Mouse (Mus musculus) naive thymus-derived CD4-positive, alpha-beta T cell, adult 2 months (primary cell): ENCODE data around the gene Spata3.

ENCODE experiments used
- DNase-seq: peaks from one replicate; pipeline ENCODE4 v3.0.0-alpha.2; 2011; ENCODE audit warnings: low read depth

Spata3 gene

DNA sequence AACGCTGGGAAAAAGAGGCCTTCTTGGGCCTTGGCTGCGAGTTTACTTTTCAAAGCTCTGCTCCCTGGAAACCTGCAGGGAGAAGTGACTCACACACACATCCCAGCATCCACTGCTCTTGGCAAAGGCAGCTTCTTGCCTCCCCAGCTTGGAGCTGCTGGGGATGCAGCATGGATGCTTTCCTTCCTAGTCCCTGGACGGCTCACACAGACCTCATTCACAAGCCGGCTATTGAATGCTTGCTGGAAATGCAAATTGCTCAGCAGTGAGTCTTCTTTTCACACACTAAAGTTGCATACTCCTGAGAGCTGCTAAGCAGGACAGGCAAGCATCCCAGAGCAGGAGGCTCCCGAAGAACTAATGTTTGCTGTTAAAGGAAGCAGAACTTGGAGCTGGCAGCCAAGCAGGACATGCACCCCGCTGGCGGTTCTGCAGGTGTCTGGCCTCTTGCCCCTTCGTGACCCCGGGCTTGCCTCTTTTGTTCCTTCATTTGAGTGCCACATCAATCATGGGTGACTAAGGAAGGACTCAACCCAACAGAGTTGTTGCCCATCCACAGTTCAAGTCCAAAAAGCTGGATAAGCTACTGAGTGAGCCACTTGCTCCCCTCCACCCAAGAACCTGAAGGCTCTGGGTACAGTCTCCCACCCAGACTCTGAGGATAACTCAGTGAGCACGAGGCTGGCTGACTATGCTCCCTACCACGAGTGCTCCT, 15.8 kb downstream of the Spata3 start:
- DNase-seq, result no peak

DNA sequence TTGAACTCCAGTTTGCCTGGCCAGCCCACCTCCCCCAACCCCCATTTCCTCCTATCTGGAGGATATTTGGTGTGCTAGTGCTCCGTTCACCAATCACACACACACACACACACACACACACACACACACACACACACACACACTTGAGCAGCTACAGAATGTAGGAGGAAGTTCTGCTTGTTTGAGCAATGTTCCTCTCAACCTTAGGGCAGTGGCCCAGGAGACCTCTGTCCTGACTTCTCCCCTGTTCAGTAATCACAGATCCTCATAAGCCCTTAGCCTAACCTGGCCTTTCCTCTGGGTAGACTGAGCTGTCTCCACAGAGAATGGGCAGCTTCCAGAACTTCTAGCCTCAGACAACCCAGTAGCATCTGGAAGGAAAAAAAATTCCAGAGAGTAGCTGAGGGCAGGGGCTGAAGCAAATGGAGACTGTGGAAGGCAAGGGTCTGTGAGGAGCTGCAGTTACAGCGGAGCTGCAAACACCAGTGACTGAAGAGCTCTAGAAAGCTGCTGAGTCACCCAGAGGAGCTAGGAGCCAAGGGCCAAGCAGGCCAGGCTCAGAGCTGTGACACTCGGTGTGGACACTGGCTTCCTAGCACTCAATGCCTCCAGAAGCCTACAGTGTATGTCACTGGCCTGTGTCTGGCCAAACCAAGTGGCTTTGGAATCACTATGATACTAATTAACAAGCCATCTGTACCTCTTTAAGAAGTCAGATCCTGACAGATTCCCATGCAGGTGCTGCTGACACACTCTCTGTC, 21.8 kb downstream of the Spata3 start:
- no peak for DNase-seq

DNA sequence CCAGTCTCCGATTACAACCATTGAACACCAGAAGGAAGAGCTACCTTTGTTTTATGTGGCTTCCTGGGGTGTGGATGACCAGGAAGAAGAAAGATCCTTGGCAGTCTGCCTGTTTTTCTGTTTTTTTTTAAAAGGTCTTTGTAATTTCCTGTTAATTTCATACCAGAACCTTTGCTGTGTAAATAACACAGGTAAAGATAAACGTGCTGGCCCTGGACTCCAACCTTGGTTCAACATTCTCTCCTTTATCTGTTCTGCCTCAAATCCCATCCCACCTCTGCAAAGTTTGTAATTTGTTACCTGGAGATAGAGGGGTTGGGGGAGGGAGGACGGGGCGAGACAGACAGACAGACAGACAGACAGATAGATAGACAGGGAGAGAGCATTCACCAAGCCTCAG, 23.5 kb downstream of the Spata3 start:
- no peak for DNase-seq

DNA sequence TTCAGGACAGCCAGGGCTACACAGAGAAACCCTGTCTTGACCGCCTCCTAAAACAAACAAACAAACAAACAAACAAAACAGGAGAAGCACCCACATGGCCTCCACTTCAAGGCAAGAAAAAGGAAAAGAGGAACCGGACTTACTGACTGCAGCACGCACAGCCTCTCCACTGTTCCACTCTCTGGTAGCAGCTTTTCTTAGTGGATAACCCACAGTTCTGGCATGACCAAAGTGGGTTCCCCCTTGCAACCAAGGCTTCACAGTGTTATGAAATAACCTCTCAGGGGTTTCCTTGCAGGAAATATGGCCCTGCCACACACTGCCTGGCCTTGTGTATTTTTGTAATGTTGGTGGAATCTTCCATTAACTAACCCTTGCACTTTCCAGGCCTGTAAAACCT, 24.2 kb downstream of the Spata3 start:
- no peak for DNase-seq

DNA sequence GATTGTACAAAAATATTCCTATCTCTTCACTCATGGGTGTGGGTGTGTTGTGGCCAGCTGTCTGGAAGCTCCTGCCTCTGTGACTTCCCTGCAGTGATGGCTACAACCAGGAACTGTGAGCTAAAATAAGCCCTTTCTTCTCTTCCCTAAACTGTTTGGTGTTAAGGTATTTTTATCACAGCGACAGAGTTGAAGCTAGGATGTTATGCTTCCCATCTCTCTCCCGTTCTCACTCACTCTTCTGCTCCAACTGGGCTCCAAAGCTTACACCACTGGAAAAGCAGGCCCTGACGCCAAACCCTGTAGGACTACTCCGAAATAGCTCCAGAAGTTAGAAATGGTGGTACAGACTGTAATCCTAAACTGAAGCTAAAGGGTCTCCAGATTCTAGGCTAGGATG, 28.4 kb downstream of the Spata3 start:
- no peak for DNase-seq

DNA sequence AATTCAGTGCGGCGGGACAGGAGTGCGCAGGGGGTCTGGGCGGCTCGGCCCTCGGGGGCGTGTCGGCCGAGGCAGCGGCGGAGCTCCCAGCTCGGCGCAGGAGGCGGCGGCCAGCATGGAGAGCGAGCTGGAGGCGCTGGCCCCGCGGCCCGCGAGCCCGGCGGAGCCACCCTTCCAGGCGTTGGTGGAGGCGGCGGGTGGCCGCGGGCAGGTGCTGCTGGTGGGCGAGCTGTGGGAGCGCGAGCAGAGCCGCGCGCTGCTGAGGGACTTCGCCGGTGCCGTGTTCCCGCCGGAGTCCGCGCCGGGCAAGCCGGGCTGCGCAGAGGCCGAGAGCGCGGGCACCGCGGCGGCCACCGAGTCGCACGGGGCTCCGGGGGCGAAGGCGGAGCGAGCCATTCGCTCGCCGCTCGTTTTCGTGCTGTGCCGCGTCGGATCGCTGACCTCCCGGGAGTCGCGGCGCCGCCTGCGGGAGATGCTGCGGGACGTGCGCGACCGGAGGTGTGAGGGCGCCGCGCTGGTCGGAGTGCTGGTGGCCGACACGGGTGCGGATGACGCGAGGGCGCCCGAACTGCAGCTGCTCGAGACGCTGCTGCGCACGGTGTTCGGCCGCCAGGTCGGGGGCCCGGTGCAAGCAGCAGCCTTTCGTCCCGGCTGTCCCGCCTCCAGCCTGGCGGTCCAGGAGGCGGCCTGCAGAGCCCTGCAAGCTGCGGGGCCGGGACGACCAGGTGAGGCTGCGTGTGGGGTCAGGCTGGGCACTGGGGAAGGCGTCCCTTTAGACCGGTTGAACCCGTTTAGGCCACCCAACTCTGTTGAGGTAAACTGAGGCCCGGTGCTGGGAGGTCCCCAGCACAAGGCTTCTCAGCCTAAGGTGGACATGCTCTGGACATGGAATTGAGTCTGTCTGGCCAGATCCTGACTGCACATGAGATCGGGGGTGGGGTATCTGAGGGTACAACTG, 29.5 kb downstream of the Spata3 start, which contains the start of gene 2810459M11Rik:
2810459M11Rik (plus strand) TSS at position 16 of the 958 bp plus-strand sequence.
- peak; percentile 10 for DNase-seq

DNA sequence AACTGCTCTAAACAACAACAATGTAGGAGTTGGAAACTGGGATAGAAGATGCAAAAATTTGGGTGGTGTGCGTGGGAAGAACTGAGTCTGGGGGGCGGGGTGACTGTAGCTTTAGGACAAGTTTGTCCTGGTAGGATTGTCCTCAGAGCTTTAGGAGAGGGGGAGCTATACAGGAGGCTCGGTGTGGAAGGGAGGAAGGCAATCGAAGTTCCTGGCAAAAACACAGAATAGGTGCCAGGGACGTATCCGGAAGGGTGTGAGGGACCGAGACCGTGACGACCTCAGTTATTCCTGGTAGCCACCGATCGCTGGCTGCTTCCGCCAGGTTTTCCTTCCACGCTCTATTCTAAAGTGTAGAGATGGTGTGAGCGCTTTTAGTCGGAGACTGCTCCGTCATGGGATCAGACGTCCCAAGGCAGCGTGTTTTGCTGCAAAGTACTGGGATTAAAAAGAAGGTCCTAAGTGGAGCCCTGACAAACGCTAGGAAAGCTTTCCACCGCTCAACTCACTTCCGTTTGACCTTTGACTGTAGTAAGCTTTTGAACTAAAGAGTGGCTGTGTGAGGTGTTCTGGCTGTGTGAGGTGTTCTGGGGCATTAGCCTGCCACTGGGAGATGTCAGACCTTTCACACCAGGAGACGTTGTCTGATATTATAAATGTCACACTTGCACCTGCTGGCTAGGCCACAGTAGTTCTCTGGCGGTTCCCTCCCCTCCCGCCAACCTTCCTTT, 30.4 kb downstream of the Spata3 start:
- DNase-seq, result no peak

DNA sequence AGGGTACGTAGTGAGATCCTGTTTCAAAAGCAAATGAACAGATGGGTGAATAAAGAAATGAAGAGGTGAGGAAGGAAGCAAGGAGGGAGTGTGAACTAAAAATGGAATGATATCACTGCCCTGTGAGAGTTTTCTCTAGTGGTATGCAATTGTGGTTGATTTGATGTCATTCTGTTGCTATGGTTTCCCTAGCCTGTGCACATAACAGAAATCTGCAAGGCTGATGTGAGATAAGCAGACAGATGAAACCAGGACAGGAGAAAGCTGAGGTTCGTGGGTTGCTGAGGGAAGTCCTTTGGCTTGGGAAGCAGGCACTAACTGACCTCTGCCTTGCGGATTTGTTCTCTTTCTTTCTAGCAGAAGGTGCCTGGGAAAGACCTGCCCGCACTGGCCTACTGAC, 31.6 kb downstream of the Spata3 start:
- peak; percentile 25 for DNase-seq

DNA sequence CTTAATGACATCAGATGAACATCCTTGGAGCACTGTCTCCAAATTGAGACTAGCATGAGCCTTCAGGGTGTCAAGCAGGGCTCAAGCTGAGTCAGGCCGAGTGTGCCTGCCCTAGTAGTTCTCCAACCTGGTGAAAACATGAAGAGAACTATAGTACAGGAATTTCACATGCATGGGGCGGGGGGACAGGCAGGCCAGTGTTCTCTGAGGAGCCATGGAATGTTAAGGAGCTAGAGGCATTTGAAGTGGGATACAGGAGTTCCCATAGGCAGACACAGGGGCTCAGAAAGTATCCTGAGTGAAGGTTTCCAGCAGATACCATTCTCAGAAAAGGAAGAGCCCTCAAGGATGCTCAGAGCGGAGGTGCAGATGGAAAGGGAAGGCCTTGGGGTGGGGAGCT, 32.1 kb downstream of the Spata3 start:
- DNase-seq, result no peak

DNA sequence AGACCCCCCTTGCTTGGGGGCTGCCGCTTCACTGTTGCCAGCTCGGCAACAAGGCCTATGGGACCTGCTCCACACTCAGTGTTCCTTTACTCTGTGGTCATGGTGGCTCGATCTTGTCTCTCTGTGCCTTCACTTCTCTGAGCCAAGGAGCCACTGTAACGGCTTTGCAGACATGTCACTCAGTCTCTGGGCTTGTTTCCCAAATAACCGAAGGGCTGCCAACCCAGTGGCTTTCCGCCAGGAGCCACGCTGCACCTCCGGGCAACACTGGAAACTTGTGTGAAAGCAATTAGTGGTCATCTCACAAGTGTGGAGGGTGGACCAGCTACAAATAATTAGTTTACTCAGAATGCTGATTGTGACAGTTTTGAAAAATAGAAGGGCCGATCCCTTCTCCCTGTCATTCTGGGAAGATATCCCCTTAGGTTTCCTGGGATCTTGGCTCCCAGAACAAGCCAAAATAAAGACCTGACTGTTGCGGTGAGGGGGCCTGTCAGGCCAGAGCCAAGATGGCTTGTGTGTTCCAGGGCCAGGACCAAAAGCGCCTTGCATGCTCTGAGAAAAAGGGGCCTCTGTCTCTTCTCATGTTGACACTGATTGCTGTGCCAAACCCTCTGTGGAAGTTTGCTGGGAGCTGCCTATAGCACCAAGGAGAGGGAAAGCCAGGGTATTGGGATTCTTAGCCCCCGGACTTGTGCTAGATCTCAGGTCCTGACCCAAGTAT, 36.7 kb downstream of the Spata3 start:
- no peak for DNase-seq

DNA sequence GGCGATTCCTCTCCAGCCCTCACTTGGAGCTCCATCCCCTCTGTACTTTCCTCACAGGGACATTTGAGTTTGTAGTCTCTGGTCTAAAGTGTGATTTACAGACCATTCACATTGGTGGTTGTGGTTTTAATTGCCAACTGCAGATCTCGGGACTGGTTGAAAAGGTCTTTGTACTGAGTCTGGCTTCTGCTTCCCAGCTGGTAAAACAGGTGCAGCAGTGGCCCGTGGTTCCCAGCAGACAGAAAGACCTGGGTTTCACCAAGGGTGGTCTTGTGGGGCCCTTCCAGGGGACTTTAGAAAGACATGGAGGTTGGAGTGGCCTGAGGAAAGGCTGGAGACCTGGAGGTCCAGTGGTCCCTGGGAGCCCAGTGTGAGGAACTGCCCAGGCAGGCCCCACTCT, 38.3 kb downstream of the Spata3 start:
- no peak for DNase-seq

DNA sequence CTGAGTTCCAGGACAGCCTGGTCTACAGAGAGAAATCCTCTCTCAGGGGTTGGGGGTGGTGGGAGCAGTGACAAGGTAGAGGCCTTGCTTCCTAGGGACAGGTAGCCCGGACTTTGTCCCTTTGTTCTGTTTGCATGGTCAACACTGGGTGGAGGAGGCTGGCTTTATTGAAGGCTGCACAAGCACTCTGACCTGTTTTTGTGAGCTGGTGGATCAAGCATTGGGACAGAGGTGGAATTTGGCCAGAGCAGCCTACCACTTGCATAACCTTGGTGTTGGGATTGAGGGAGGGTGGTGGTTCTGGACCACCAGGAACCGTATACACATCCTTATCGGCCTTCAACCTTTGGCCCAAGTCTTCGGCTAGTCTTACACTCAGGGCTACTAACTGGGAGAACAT, 39.7 kb downstream of the Spata3 start:
- no peak for DNase-seq

DNA sequence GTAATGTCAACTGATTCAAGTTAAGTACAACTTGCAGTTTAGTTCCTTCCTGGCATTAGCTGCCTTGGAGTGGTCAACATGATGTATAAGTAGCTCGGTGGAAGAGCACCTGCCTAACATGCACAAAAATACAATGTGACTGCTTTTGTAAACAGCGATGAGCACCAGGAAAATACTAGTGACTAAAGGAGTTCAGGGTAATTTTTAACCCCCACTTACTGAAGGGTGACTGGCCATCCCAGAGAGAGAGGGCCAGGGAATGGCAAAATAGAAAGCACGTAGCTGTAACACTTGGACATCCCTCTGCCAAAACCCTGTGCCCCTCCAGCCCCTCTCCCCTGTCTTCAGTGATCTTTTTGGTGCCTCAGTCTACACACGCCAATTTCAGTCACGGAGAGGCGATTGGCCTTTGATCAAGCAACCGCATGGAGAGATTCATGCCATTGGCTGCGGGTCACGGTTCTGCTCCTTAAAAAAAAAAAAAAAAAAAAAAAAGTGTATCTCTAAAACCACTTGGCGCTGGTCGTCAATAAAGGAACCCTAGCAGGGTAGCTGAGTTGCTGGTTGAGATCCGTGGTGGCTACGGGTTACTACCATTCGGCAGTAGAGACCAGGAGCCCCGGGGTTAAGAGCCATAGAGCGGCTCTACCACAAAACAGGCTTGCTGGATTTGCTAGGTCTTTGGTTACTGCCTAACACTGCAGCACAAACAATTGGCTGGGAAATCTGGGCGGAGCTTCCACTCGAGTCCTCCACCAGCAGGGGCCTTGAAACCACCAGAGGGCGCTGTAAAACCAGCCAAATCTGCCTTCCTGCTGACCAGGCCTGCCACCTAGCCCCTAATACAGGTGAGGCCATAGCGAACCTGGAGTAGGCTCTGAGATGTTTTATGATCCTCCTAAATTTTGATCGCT, 42.5 kb downstream of the Spata3 start:
- DNase-seq, result peak; percentile 95

DNA sequence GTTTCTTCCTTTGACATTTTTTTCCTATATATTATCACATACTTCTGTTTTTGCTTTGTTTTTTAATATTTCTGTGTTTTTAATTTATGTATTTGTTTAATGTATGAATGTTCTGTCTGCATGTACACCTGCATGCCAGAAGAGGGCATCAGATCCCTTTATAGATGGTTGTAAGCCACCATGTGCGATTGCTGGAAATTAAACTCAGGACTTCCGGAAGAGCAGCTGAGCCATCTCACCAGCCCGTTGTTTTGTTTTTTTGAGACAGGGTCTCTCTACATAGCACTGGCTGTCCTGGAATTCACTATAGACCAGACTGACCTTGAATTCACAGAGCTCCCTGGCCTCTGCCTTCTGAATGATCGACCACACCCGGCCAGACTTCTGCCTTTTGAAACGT, 45.9 kb downstream of the Spata3 start:
- peak; percentile 19 for DNase-seq

DNA sequence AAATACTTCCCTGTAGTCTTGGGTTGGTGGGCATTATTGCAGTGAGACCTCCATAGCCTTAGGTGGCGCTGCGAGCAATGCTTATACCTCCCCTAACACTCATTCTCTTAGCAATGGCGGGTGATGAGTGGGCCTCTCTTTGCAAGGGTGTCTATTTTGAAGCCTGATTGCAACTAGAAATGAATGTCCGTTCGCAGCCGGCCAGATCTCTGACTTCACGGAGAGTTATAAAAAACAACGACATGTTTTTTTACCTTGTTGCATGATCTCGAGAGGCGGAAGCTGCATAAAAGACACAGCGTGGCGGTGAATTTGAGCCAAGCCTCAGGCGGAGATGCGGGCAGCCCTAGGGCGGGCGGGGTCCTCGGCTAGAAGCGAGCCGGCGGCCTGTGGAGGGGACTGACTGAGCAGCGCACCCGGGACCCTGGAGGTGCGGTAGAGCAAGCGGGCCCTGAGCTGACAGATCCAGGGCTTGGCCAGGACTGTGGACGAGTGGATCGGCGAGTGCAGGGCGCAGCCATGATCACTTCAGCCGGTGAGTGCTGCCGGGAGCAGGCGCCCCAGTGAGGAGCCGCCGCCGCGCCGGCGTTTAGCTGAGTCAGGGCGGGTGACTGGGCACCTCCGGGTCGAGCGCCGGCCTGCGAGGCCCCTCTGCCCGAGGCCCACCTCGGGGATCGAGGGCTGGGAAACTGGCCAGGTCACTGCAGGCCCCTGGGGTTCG, 47.8 kb downstream of the Spata3 start, which contains the start of gene Psmd1:
Psmd1 (plus strand) TSS at position 117 of the 721 bp plus-strand sequence.
- DNase-seq, result peak; percentile 97

DNA sequence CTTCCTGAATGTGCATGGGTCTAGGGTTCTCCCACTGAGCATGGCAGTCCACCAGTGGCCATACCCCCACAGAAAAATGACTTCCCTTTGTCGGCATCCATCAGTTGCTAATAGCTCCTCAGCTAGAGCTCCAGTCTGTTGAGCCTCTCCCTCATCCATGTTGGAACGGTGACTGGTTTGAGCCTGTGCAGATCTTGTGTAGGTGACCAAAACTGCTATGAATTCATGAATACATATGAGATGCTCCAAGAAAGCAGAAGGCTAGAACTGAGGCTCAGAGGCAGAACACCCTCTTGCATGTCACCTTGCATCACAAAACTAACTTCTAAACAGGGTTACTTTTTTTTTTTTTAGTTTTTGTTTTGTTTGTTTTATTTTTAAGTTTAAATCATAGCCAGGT, 59.9 kb downstream of the Spata3 start:
- no peak for DNase-seq
